Mouse (Mus musculus) testis, postnatal 10 days (tissue): ENCODE data around the gene Nelfe.

Experiments
- DNase-seq: peaks from one replicate; pipeline ENCODE4 v3.0.0; 2021; ENCODE audit warnings: low spot score

Gene Nelfe

GRCm38 (mm10) chr17:34847192-34847591 lies 3.0 kb upstream of the Nelfe start:
- DNase-seq = no peak

GRCm38 (mm10) chr17:34847615-34848014 lies 2.6 kb upstream of the Nelfe start:
- DNase-seq = no peak

GRCm38 (mm10) chr17:34850517-34851125 lies 430 bp downstream of the Nelfe start:
- DNase-seq = no peak

GRCm38 (mm10) chr17:34853511-34853910 lies 3.3 kb downstream of the Nelfe start:
- no peak for DNase-seq

- no peak for DNase-seq
Measured at GRCm38 (mm10) chr17:34854761-34855160, 4.6 kb downstream of the Nelfe start.

GRCm38 (mm10) chr17:34855825-34856224 lies 5.6 kb downstream of the Nelfe start:
- peak; percentile 76 for DNase-seq

- no peak for DNase-seq
Measured at GRCm38 (mm10) chr17:34858670-34859069, 8.5 kb downstream of the Nelfe start.

GRCm38 (mm10) chr17:34860514-34860913 lies 10.3 kb downstream of the Nelfe start:
- no peak for DNase-seq

GRCm38 (mm10) chr17:34861704-34862415 lies 11.7 kb downstream of the Nelfe start:
- DNase-seq = no peak

- DNase-seq = no peak
Measured at GRCm38 (mm10) chr17:34862416-34863081, 12.4 kb downstream of the Nelfe start, which contains the start of gene Cfb. Gene Cfb, minus strand, starts transcription at chr17:34862518.

GRCm38 (mm10) chr17:34865981-34866380 lies 15.8 kb downstream of the Nelfe start:
- DNase-seq = no peak

- DNase-seq = no peak
Measured at GRCm38 (mm10) chr17:34874321-34874720, 24.1 kb downstream of the Nelfe start.

- DNase-seq = no peak
Measured at GRCm38 (mm10) chr17:34879336-34879879, 29.2 kb downstream of the Nelfe start, which contains the start of gene Zbtb12. Gene Zbtb12, plus strand, starts transcription at chr17:34879483.

- DNase-seq = no peak
Measured at GRCm38 (mm10) chr17:34881166-34881565, 31.0 kb downstream of the Nelfe start.

GRCm38 (mm10) chr17:34881683-34882310 lies 31.6 kb downstream of the Nelfe start, which contains the start of gene Gm20547:
Gene Gm20547, minus strand, starts transcription at chr17:34882042.
- DNase-seq = no peak

- no peak for DNase-seq
Measured at GRCm38 (mm10) chr17:34883332-34883731, 33.1 kb downstream of the Nelfe start.

GRCm38 (mm10) chr17:34884704-34885103 lies 34.5 kb downstream of the Nelfe start:
- DNase-seq = no peak

- DNase-seq = no peak
Measured at GRCm38 (mm10) chr17:34885615-34886014, 35.4 kb downstream of the Nelfe start.

- no peak for DNase-seq
Measured at GRCm38 (mm10) chr17:34887942-34888341, 37.8 kb downstream of the Nelfe start.

- DNase-seq = no peak
Measured at GRCm38 (mm10) chr17:34890074-34890743, 40.0 kb downstream of the Nelfe start.

- no peak for DNase-seq
Measured at GRCm38 (mm10) chr17:34891377-34891776, 41.2 kb downstream of the Nelfe start.
